Mouse (Mus musculus) intestine, embryonic 16.5 days (tissue): ENCODE data around the gene Opa3. TPM values are rescaled to one million over a fixed set of nuclear protein-coding genes. Genes with fewer than 3 reads are reported as not detected.
A peak's percentile ranks its signal among the peaks of the same experiment; 100 is the strongest.

ENCODE experiments used
- ATAC-seq: fragments of 200-750 bp; cut with Nextera tagmentation; 2 replicates; pipeline ENCODE4 v1.8.0; 2017; ENCODE audit warnings: moderate TSS enrichment, moderate library complexity
- H3K27ac ChIP-seq: fragments of 300-500 bp; sonication (generic); 2 replicates; pipeline ENCODE4 v1.5.1; 2014; ENCODE audit warnings: mild to moderate bottlenecking, low read length
- H3K27me3 ChIP-seq: fragments of 300-500 bp; sonication (generic); replicated peaks from 2 replicates; pipeline ENCODE4 v1.6.1; 2014; ENCODE audit warnings: low read length, control low read depth, mixed read lengths; ENCODE audit not compliant: control insufficient read depth, insufficient read depth
- H3K36me3 ChIP-seq: fragments of 300-500 bp; sonication (generic); 2 replicates; pipeline ENCODE4 v1.6.1; 2014; ENCODE audit warnings: low read length, control low read depth; ENCODE audit not compliant: control insufficient read depth, insufficient read depth
- H3K4me1 ChIP-seq: fragments of 300-500 bp; sonication (generic); 2 replicates; pipeline ENCODE4 v1.6.1; 2014; ENCODE audit warnings: low read length, control low read depth, mixed read lengths; ENCODE audit not compliant: control insufficient read depth, insufficient read depth
- H3K4me2 ChIP-seq: fragments of 300-500 bp; sonication (generic); 2 replicates; pipeline ENCODE4 v1.6.1; 2014; ENCODE audit warnings: low read depth, low read length, control low read depth
- H3K4me3 ChIP-seq: fragments of 300-500 bp; sonication (generic); 2 replicates; pipeline ENCODE4 v1.5.1; 2014; ENCODE audit warnings: mild to moderate bottlenecking, low read length
- H3K9ac ChIP-seq: fragments of 300-500 bp; sonication (generic); 2 replicates; pipeline ENCODE4 v1.6.1; 2014; ENCODE audit warnings: low read depth, low read length
- H3K9me3 ChIP-seq: fragments of 300-500 bp; sonication (generic); 2 replicates; pipeline ENCODE4 v1.6.1; 2016; ENCODE audit warnings: low read length, control low read depth; ENCODE audit not compliant: control insufficient read depth
- WGBS: fragments of 180-500 bp; shearing (Covaris S2); extraction: QIAGEN DNeasy Blood & Tissue Kit; methylation state at CpG from one replicate; pipeline ENCODE4 v1.1.7; 2014; 5-methylcytosine and 5-hydroxymethylcytosine counted together
- microRNA counts: library from miRNA; unstranded; fragments of <30 nt; microRNA quantifications from one replicate; lab custom pipeline; 2016
- microRNA-seq: library from miRNA; unstranded; fragments of <30 nt; microRNA quantifications from one replicate; pipeline ENCODE4, GENCODE M21; 2016
- polyA plus RNA-seq: library from polyadenylated mRNA; unstranded; fragments of >200 nt; fragmentation: Nextera tagmentation; extraction: Ambion mirVana; gene quantifications from 2 replicates; pipeline ENCODE4 v1.2.1, GENCODE M21; 2015

The Opa3 gene
- polyA plus RNA-seq, 1 experiment from 2014 or later = 40.9 TPM

DNA sequence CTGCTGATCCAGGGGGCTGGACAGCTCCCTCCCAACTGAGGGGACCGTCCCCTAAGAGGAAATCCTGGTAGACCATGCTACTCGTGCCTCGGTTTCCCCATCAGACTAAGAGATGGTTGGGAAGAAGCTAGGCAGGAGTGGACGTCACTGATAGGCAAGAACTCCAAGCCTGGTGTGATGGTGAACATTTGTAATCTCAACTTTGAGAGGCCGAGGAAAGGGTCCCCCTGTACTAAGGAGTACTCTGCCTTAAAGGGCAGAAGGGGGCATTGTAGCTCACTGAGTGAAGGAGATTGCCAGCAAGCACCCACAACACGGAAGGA lies 77.2 kb downstream of the Opa3 start:
- no peak for ATAC-seq
- H3K4me2 ChIP-seq = peak overlapping the region; percentile 63
- no peaks in the 10 kb centered on the region for H3K9me3 ChIP-seq
- no peak overlapping the region for H3K27ac ChIP-seq
- H3K36me3 ChIP-seq = no peaks in the 10 kb centered on the region
- H3K27me3 ChIP-seq = peaks cover 49% of the 10 kb centered on the region
- WGBS = 7% methylated on average over 6 of the region's 6 CpGs
- no peak overlapping the region; the same call in 1 of the 2 replicates for H3K9ac ChIP-seq
- peaks cover 27% of the 10 kb centered on the region for H3K4me1 ChIP-seq
- H3K4me3 ChIP-seq = peak overlapping the region; percentile 38

MicroRNA genes within 50 kb of the gene (microRNA counts, 519-probe panel; counts per million panel counts)
- microRNA mmu-miR-330 (lab: Ali Mortazavi, UCI) = 1,630 counts per million, percentile 19 among the panel's probes with 10 or more counts

Small RNA genes within 50 kb of the gene (microRNA-seq; reads per million reads assigned to microRNA genes)
- gene Mir330 = 188 reads per million, percentile 56 among the genes with 10 or more reads in this experiment

Other genes starting within 250 kb of the Opa3 start
- not detected in 2 replicates for gene Nanos2, start 240.9 kb upstream of the Opa3 start, polyA plus RNA-seq
- 1.7 TPM in 2 replicates for gene Mypop, start 237.1 kb upstream of the Opa3 start, polyA plus RNA-seq
- gene Irf2bp1, start 224.3 kb upstream of the Opa3 start, polyA plus RNA-seq = 17.0 and 17.1 TPM in 2 replicates
- gene Foxa3, start 204.8 kb upstream of the Opa3 start, polyA plus RNA-seq = 28.5 and 30.8 TPM in 2 replicates
- gene Sympk, start 204.0 kb upstream of the Opa3 start, polyA plus RNA-seq = 23.5 and 24.1 TPM in 2 replicates
- 0.05 TPM in 1 of 2 replicates, not detected in the other for gene Rsph6a, start 173.6 kb upstream of the Opa3 start, polyA plus RNA-seq
- 6.4 and 6.7 TPM in 2 replicates for gene Dmwd, start 152.1 kb upstream of the Opa3 start, polyA plus RNA-seq
- 54.6 and 59.3 TPM in 2 replicates for gene Dmpk, start 144.5 kb upstream of the Opa3 start, polyA plus RNA-seq
- gene Six5, start 133.7 kb upstream of the Opa3 start, polyA plus RNA-seq = 7.3 and 7.5 TPM in 2 replicates
- gene Gm4969, start 110.0 kb upstream of the Opa3 start, polyA plus RNA-seq = 1.5 and 2.1 TPM in 2 replicates
- gene Fbxo46, start 108.5 kb upstream of the Opa3 start, polyA plus RNA-seq = 10.8 and 11.0 TPM in 2 replicates
- gene Qpctl, start 79.0 kb upstream of the Opa3 start, polyA plus RNA-seq = 10.5 and 11.1 TPM in 2 replicates
- 119 and 132 TPM in 2 replicates for gene Snrpd2, start 78.6 kb upstream of the Opa3 start, polyA plus RNA-seq
- gene Gipr, start 62.2 kb upstream of the Opa3 start, polyA plus RNA-seq = 3.1 and 3.6 TPM in 2 replicates
- gene Eml2, start 51.9 kb upstream of the Opa3 start, polyA plus RNA-seq = 7.1 and 8.4 TPM in 2 replicates
- gene Gpr4, start 15.8 kb upstream of the Opa3 start, polyA plus RNA-seq = 1.6 and 2.1 TPM in 2 replicates
- gene Vasp, start 43.5 kb downstream of the Opa3 start, polyA plus RNA-seq = 106 and 120 TPM in 2 replicates
- 0.29 and 0.32 TPM in 2 replicates for gene Ppm1n, start 51.7 kb downstream of the Opa3 start, polyA plus RNA-seq
- gene Rtn2, start 54.3 kb downstream of the Opa3 start, polyA plus RNA-seq = 10.3 and 11.8 TPM in 2 replicates
- gene Fosb, start 81.7 kb downstream of the Opa3 start, polyA plus RNA-seq = 0.10 and 0.21 TPM in 2 replicates
- 45.8 and 51.3 TPM in 2 replicates for gene Ercc1, start 116.4 kb downstream of the Opa3 start, polyA plus RNA-seq
- 19.1 and 24.3 TPM in 2 replicates for gene Cd3eap, start 131.1 kb downstream of the Opa3 start, polyA plus RNA-seq
- 3.1 and 4.2 TPM in 2 replicates for gene Ppp1r13l, start 131.4 kb downstream of the Opa3 start, polyA plus RNA-seq
- gene Ercc2, start 153.7 kb downstream of the Opa3 start, polyA plus RNA-seq = 15.5 and 17.6 TPM in 2 replicates
- gene Klc3, start 175.8 kb downstream of the Opa3 start, polyA plus RNA-seq = 2.7 and 2.9 TPM in 2 replicates
- 15.3 and 17.6 TPM in 2 replicates for gene Ckm, start 176.4 kb downstream of the Opa3 start, polyA plus RNA-seq
- gene Mark4, start 230.5 kb downstream of the Opa3 start, polyA plus RNA-seq = 3.7 and 4.4 TPM in 2 replicates
- 0.27 and 0.46 TPM in 2 replicates for gene Exoc3l2, start 235.0 kb downstream of the Opa3 start, polyA plus RNA-seq